Mouse (Mus musculus) adrenal gland, postnatal 10 days (tissue): ENCODE data around the gene Gnb1l. TPM values are rescaled to one million over a fixed set of nuclear protein-coding genes. Genes with fewer than 3 reads are reported as not detected.

ENCODE experiments used
- DNase-seq: peaks from one replicate; pipeline ENCODE4 v3.0.0; 2021; ENCODE audit warnings: mixed read lengths
- total RNA-seq, 2 experiments: library from RNA; stranded (reverse); gene quantifications; 2 replicates each; pipeline ENCODE4 v1.2.3; 2021

The Gnb1l gene
- total RNA-seq, 2 experiments from 2014 or later: 6.3 to 7.7 TPM

- no peak for DNase-seq
These were observed 53.1 kb downstream of the Gnb1l start for GRCm38 (mm10) chr16:18551604-18552003.

GRCm38 (mm10) chr16:18552106-18552710, 53.7 kb downstream of the Gnb1l start:
- no peak for DNase-seq

GRCm38 (mm10) chr16:18554721-18555120, 56.2 kb downstream of the Gnb1l start:
- no peak for DNase-seq

GRCm38 (mm10) chr16:18555235-18555935, 56.9 kb downstream of the Gnb1l start:
- no peak for DNase-seq

DNA sequence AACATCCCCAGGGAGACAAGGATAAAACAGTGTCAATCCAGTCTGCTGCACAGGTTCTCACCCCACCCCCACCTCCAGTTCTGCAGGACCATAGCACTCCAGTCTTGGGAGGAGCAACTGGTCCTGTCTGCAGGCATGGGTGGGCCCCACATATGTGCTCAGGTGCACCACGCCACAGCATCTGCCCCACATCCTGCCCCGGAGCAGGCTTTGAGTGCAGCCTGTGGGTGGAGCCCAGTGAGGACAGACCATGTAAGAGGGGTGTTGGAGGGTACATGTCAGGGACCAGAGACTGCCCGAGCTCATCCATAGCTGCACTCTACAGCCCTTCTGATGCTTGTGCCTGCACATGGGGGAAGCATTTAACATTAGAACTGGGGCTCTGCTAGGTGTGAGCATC, 57.9 kb downstream of the Gnb1l start:
- no peak for DNase-seq

- no peak for DNase-seq
These were observed 66.0 kb downstream of the Gnb1l start for GRCm38 (mm10) chr16:18564472-18564871.

DNA sequence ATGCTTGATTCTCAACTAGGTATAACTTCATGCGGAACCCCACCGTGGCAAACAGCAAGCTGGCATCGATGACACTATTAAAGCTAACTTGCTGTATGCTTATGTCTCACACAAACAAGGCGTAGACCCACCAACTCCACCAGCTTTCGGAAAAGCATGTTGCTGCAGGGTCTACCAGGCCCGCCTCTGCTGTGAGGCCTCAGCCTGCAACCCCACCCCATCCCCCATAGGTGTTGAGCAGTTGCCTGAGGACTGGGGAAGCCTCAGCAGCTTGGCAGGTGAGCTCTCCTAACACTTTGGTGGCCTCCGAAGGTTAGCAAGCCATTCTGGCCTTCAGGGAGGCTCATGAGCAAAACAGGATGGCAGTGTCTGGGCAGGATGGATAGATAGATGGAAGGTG, 70.1 kb downstream of the Gnb1l start:
- no peak for DNase-seq

- peak; percentile 57 for DNase-seq
These were observed 75.7 kb downstream of the Gnb1l start for GRCm38 (mm10) chr16:18574196-18574595.

- DNase-seq: no peak
These were observed 78.6 kb downstream of the Gnb1l start for GRCm38 (mm10) chr16:18577071-18577470.

- no peak for DNase-seq
These were observed 79.2 kb downstream of the Gnb1l start for GRCm38 (mm10) chr16:18577599-18578160.

- DNase-seq: no peak
These were observed 81.9 kb downstream of the Gnb1l start for GRCm38 (mm10) chr16:18580389-18580788.

GRCm38 (mm10) chr16:18581050-18581622, 82.6 kb downstream of the Gnb1l start:
- no peak for DNase-seq

GRCm38 (mm10) chr16:18581623-18582205, 83.2 kb downstream of the Gnb1l start:
- DNase-seq: peak; percentile 31

DNA sequence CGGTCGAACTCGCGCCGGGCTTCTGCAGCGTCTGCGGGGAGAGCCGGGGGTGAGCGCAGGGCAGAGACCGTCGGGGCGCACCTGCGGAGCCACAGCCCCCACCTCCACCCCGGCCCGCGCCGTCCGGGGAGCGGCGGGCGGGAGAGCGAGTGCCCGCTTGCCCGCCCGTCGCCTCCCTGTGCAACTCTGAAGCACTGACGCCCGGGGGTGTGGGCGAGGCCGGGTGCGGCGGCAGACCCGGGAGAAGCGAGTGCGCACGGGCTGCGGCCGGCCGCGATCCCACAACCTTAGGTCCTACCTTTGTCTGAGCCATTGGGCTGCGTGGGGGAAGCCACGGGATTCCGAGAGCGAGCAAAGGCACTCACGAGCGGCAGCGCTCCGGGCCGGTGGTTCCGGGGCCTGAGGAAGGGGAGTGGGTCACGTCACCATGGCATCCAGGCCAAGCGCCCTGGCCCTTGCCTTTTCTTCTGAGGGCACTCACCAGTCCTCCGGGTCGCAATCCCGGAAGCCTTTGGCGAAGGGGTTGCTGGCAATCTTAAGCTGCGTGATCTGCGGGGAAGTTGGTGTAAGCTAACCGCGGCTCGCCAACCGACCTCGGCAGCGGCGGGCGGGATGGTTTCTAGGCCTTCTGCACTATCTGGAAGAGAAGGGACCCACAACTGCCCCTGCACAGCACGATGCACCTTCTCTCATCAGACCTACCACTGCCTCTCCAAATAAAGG, 84.1 kb downstream of the Gnb1l start:
- no peak for DNase-seq

DNA sequence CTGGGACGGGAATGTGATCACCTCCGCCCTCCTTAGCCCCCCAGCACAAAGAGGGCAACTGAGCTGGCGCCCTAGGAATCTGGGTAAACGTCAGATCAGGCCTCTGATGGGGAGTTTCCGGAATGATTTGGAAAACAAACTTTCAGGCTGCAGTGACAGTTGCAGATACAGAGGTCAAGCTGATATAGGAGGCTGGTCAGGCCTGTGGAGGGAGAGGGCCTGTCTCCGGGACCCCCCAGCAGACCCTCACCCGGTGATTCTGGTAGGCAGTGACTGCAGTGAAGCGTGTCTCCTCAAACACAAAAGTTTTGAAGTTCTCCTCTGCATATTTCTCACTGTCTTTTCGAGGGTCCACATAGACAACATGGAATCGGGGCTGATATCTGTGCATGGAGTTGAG, 84.7 kb downstream of the Gnb1l start:
- DNase-seq: no peak

GRCm38 (mm10) chr16:18583673-18584357, 85.3 kb downstream of the Gnb1l start:
- DNase-seq: no peak

GRCm38 (mm10) chr16:18584901-18585510, 86.5 kb downstream of the Gnb1l start:
- DNase-seq: no peak

- no peak for DNase-seq
These were observed 87.2 kb downstream of the Gnb1l start for GRCm38 (mm10) chr16:18585676-18586075.

- no peak for DNase-seq
These were observed 87.8 kb downstream of the Gnb1l start for GRCm38 (mm10) chr16:18586076-18586905.

GRCm38 (mm10) chr16:18586906-18587546, 88.5 kb downstream of the Gnb1l start:
- no peak for DNase-seq
